Mouse (Mus musculus) ovary, adult 2 months (tissue): Measurements from ENCODE around the gene Jag1. TPM values are rescaled to one million over a fixed set of nuclear protein-coding genes. Genes with fewer than 3 reads are reported as not detected.

Source experiments
- polyA plus RNA-seq: library from polyadenylated mRNA; depleted of rRNA; stranded (reverse); fragments of >200 nt; gene quantifications from 2 replicates; pipeline ENCODE4 v1.2.3, GENCODE M21; 2012; rRNA removed

Gene Jag1
- 10.0 and 11.2 TPM in 2 replicates for polyA plus RNA-seq

DNA sequence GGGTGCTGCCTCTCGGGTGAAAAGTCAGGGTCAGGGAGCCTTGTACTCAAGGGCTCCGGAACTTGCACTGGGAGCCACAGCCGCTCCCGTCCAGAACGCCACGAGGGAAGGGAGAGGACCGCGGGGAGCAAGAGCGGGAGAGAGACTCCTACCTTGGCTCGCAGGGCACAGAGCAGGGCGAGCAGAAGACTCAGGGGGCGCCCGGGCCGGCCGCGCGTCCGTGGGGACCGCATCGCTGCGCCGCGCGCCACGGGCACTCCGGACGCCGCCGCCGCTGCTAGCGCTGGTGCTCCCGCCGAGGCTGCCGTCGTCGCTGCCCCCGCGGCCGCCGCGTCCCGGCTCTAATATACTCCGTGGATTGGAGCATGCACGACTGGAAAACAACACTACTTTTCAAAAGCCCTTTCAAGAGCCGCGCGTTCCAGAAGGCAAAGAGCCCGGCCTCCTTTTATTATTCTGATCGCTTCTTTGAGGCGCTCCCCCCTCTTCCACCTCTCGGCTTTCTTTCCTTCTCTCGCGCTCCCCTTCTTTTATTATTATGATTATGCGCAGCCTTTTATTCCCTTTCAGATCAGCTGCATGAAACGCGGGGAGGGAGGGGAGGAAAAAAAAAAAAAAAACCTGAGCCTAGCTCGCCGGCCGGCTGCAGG is at the start of gene Jag1:
Gene Jag1, minus strand, starts transcription at position 620 of the 650 bp plus-strand sequence.

Other genes starting within 250 kb of the Jag1 start
- gene AL731706.2, start 231.0 kb downstream of the Jag1 start, polyA plus RNA-seq: not detected in 2 replicates
- gene Slx4ip, start 225.4 kb downstream of the Jag1 start, polyA plus RNA-seq: 0.32 and 0.75 TPM in 2 replicates
- gene AL731706.1, start 225.3 kb downstream of the Jag1 start, polyA plus RNA-seq: 1.6 and 2.2 TPM in 2 replicates
- gene Mkks, start 225.3 kb downstream of the Jag1 start, polyA plus RNA-seq: 3.0 and 6.5 TPM in 2 replicates